Mouse (Mus musculus) MEL (cell line): Measurements from ENCODE around the gene Gphb5. TPM values are rescaled to one million over a fixed set of nuclear protein-coding genes. Genes with fewer than 3 reads are reported as not detected.

ENCODE experiments used
- DNase-seq: peaks from one replicate; pipeline ENCODE4 v3.0.0; 2011; ENCODE audit warnings: low read depth, low spot score
- H3K27ac ChIP-seq: 2 replicates; pipeline ENCODE4 v1.5.1; 2012; ENCODE audit warnings: low read depth, mild to moderate bottlenecking, control low read depth, low read length, moderate library complexity; ENCODE audit not compliant: control insufficient read depth
- H3K27me3 ChIP-seq, 2 experiments: fragments of 150-350 bp in 1 of 2; sonication (generic) in 1 of 2; 2 replicates each; pipeline ENCODE4 v1.6.1; 2012; ENCODE audit warnings: low read length in 2 of 2, mild to moderate bottlenecking in 2 of 2, improper control_type of control experiment in 1 of 2, moderate library complexity in 1 of 2; ENCODE audit not compliant: insufficient read depth in 2 of 2, control insufficient read depth in 1 of 2
- H3K36me3 ChIP-seq, 2 experiments: 2 replicates each; pipeline ENCODE4 v1.6.1; 2012 to 2014; ENCODE audit warnings: low read length in 2 of 2, improper control_type of control experiment in 1 of 2, inconsistent platforms in 1 of 2, mild to moderate bottlenecking in 1 of 2; ENCODE audit not compliant: insufficient read depth in 2 of 2, control insufficient read depth in 1 of 2
- H3K4me1 ChIP-seq, 2 experiments: fragments of 150-350 bp in 1 of 2; sonication (generic) in 1 of 2; 2 replicates each; pipeline ENCODE4 v1.6.1; 2012; ENCODE audit warnings: low read length in 2 of 2, improper control_type of control experiment in 1 of 2, mild to moderate bottlenecking in 1 of 2; ENCODE audit not compliant: insufficient read depth in 2 of 2, control insufficient read depth in 1 of 2
- H3K4me3 ChIP-seq, 2 experiments: fragments of 150-350 bp in 1 of 2; sonication (generic) in 1 of 2; 2 replicates each; pipeline ENCODE4 v1.5.1; 2012; ENCODE audit warnings: low read depth in 2 of 2, low read length in 2 of 2, mild to moderate bottlenecking in 2 of 2, moderate library complexity in 2 of 2, control low read depth in 1 of 2, improper control_type of control experiment in 1 of 2; ENCODE audit not compliant: control insufficient read depth in 1 of 2, insufficient read depth in 1 of 2
- H3K79me2 ChIP-seq: 2 replicates; pipeline ENCODE4 v1.6.1; 2012; ENCODE audit warnings: mild to moderate bottlenecking, low read length, moderate library complexity; ENCODE audit not compliant: control insufficient read depth, poor library complexity, insufficient read depth
- H3K9ac ChIP-seq: 2 replicates; pipeline ENCODE4 v1.6.1; 2012; ENCODE audit warnings: low read depth, mild to moderate bottlenecking, control low read depth, low read length, moderate library complexity; ENCODE audit not compliant: control insufficient read depth, poor library complexity, severe bottlenecking
- H3K9me3 ChIP-seq: fragments of 150-350 bp; sonication (generic); replicated peaks from 2 replicates; pipeline ENCODE4 v1.6.1; 2012; ENCODE audit warnings: mild to moderate bottlenecking, low read length, improper control_type of control experiment, moderate library complexity; ENCODE audit not compliant: insufficient read depth
- BHLHE40 ChIP-seq: IDR thresholded peaks from 2 replicates; pipeline ENCODE4 v1.6.1; 2012; ENCODE audit warnings: low read depth, mild to moderate bottlenecking, inconsistent platforms, low read length, improper control_type of control experiment, borderline replicate concordance
- CHD1 ChIP-seq: IDR thresholded peaks from 2 replicates; pipeline ENCODE4 v1.6.1; 2012; ENCODE audit warnings: low read depth, mild to moderate bottlenecking, inconsistent platforms, low read length, improper control_type of control experiment
- E2F4 ChIP-seq: IDR thresholded peaks from 2 replicates; pipeline ENCODE4 v1.6.1; 2011; ENCODE audit warnings: low read depth, low read length, improper control_type of control experiment, borderline replicate concordance
- ETS1 ChIP-seq: IDR thresholded peaks from 2 replicates; pipeline ENCODE4 v1.6.1; 2012; ENCODE audit warnings: low read depth, mild to moderate bottlenecking, inconsistent platforms, low read length, improper control_type of control experiment, moderate library complexity
- HCFC1 ChIP-seq: IDR thresholded peaks from 2 replicates; pipeline ENCODE4 v1.6.1; 2012; ENCODE audit warnings: low read depth, mild to moderate bottlenecking, inconsistent platforms, low read length, improper control_type of control experiment, moderate library complexity
- JUND ChIP-seq: IDR thresholded peaks from 2 replicates; pipeline ENCODE4 v1.6.1; 2011; ENCODE audit warnings: low read depth, mild to moderate bottlenecking, improper control_type of control experiment, low read length
- KAT2A ChIP-seq: conservative IDR thresholded peaks from 2 replicates; pipeline ENCODE4 v1.6.1; 2012; ENCODE audit warnings: low read depth, low read length, improper control_type of control experiment, inconsistent platforms
- MAFK ChIP-seq: IDR thresholded peaks from 2 replicates; pipeline ENCODE4 v1.6.1; 2011; ENCODE audit warnings: low read depth, mild to moderate bottlenecking, low read length, improper control_type of control experiment, borderline replicate concordance
- MAX ChIP-seq: IDR thresholded peaks from 2 replicates; pipeline ENCODE4 v1.6.1; 2011; ENCODE audit warnings: low read length, improper control_type of control experiment
- NELFE ChIP-seq: IDR thresholded peaks from 2 replicates; pipeline ENCODE4 v1.6.1; 2011; ENCODE audit warnings: low read depth, low read length, improper control_type of control experiment
- NRF1 ChIP-seq: IDR thresholded peaks from 2 replicates; pipeline ENCODE4 v1.6.1; 2014; ENCODE audit warnings: low read depth, mild to moderate bottlenecking, inconsistent platforms, low read length, improper control_type of control experiment, moderate library complexity; ENCODE audit not compliant: poor library complexity, insufficient read depth, severe bottlenecking
- SIN3A ChIP-seq: IDR thresholded peaks from 2 replicates; pipeline ENCODE4 v1.6.1; 2012; ENCODE audit warnings: low read length, improper control_type of control experiment, inconsistent platforms
- SMC3 ChIP-seq: IDR thresholded peaks from 2 replicates; pipeline ENCODE4 v1.6.1; 2011; ENCODE audit warnings: low read depth, low read length, improper control_type of control experiment
- TAL1 ChIP-seq: IDR thresholded peaks from 2 replicates; pipeline ENCODE4 v1.6.1; 2012; ENCODE audit warnings: mild to moderate bottlenecking, inconsistent platforms, low read length, moderate library complexity, mixed read lengths
- TBP ChIP-seq: IDR thresholded peaks from 2 replicates; pipeline ENCODE4 v1.8.0; 2011; ENCODE audit warnings: low read depth, low read length, improper control_type of control experiment
- USF1 ChIP-seq: IDR thresholded peaks from 2 replicates; pipeline ENCODE4 v1.6.1; 2014; ENCODE audit warnings: low read depth, mild to moderate bottlenecking, inconsistent platforms, low read length, improper control_type of control experiment, moderate library complexity
- USF2 ChIP-seq, 2 experiments: IDR thresholded peaks; 2 replicates each; pipeline ENCODE4 v1.6.1; 2011 to 2012; ENCODE audit warnings: improper control_type of control experiment in 2 of 2, low read length in 2 of 2, borderline replicate concordance in 1 of 2, inconsistent platforms in 1 of 2, low read depth in 1 of 2, mild to moderate bottlenecking in 1 of 2; ENCODE audit not compliant: insufficient read depth in 1 of 2
- ZKSCAN1 ChIP-seq: IDR thresholded peaks from 2 replicates; pipeline ENCODE4 v1.6.1; 2012; ENCODE audit warnings: low read depth, mild to moderate bottlenecking, inconsistent platforms, low read length, improper control_type of control experiment, moderate library complexity
- ZNF384 ChIP-seq: IDR thresholded peaks from 2 replicates; pipeline ENCODE4 v1.6.1; 2012; ENCODE audit warnings: low read depth, mild to moderate bottlenecking, inconsistent platforms, low read length, improper control_type of control experiment
- polyA plus RNA-seq, 2 experiments: library from polyadenylated mRNA; stranded (reverse) in 1 of 2; unstranded in 1 of 2; fragments of >175 nt in 1 of 2; fragments of >200 nt in 1 of 2; gene quantifications; 2 replicates each; pipeline versions ENCODE4 v1.2.1 to v1.2.4; 2012; ENCODE audit warnings: low replicate concordance in 2 of 2, low read depth in 1 of 2; ENCODE audit not compliant: insufficient read length in 2 of 2, insufficient read depth in 1 of 2, missing spikeins in 1 of 2
- total RNA-seq: library from RNA; depleted of rRNA; stranded (reverse); fragments of 300-350 nt; gene quantifications from 2 replicates; pipeline ENCODE4 v1.2.3, GENCODE M21; 2012

Gene Gphb5
- total and polyA plus RNA-seq, 3 experiments, result not detected

- Histone ChIP-seq H3K4me1 (no peaks in the 10 kb centered on the region), H3K9me3 (no peaks in the 10 kb centered on the region), H3K27ac (no peak overlapping the region), H3K4me3 (no peak overlapping the region), H3K79me2 (no peaks in the 10 kb centered on the region), H3K36me3 (no peaks in the 10 kb centered on the region), H3K9ac (no peak overlapping the region), H3K27me3 (no peaks in the 10 kb centered on the region; a peak in 1 of 4 replicates)
- TF ChIP-seq ZKSCAN1 (no peak), E2F4 (no peak), MAX (no peak), HCFC1 (no peak), KAT2A (no peak), NRF1 (no peak), ZNF384 (no peak), MAFK (no peak), TAL1 (no peak), JUND (no peak), SIN3A (no peak), USF1 (no peak), TBP (no peak), NELFE (no peak), ETS1 (no peak)
- DNase-seq, result no peak
Observed at GRCm38 (mm10) chr12:75388521-75388920, 28.1 kb downstream of the Gphb5 start.

DNA sequence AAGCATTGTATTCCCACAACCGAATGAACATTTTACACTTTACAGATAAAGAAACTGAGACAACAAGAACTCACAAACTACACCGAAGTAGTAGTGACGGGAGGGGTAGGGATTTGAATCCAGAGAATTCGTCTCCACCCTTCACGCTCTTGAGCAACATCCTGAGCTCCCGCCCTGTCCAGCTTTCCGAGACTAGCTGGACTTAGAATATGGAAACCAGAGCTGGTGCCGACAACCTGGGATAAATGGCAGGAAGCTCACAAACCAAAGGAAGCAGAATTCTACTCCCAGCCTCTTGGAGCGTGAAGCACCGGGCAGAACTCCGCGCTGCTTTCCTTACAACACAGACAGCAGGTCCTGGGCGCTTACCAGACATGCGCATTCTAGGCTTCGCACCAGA, 28.7 kb downstream of the Gphb5 start:
- H3K9ac ChIP-seq, result no peak overlapping the region
- DNase-seq, result no peak
- no peak overlapping the region for H3K27ac ChIP-seq
- no peaks in the 10 kb centered on the region for H3K79me2 ChIP-seq
- H3K4me3 ChIP-seq, result no peak overlapping the region
- TF ChIP-seq SMC3 (no peak), CHD1 (no peak), TAL1 (no peak), E2F4 (no peak), BHLHE40 (no peak), USF2 (IDR thresholded peaks at IDR 0.05; ENCODE audit: borderline replicate concordance in 1 of 2, insufficient read depth in 1 of 2, low read depth in 1 of 2, low read length in 2 of 2) (no peak)
- no peaks in the 10 kb centered on the region; a peak in 1 of 4 replicates for H3K27me3 ChIP-seq
- H3K4me1 ChIP-seq, result no peaks in the 10 kb centered on the region
- no peaks in the 10 kb centered on the region for H3K36me3 ChIP-seq
- no peaks in the 10 kb centered on the region for H3K9me3 ChIP-seq
